ENCODE assay signal across 7 mouse cellular contexts in genomic region chr2:26380131-26380771, GRCm38 (mm10). TPM values are rescaled to one million over a fixed set of nuclear protein-coding genes. Genes with fewer than 3 reads are reported as not detected.
DNase-seq lines count a peak whose midpoint lies in the region; ATAC-seq and TF ChIP-seq lines count a peak whose summit lies in the region.

TSS of gene Snapc4 (minus strand) at chr2:26380653.

- under 1% methylated on average over 38 of the region's 38 CpGs for WGBS in intestine, embryonic 14.5 days
- under 1% methylated on average over 38 of the region's 38 CpGs for WGBS in midbrain, embryonic 11.5 days
- WGBS in small intestine, adult 2 months: under 1% methylated on average over 38 of the region's 38 CpGs

- H3K9me3 ChIP-seq in intestine, embryonic 14.5 days (ENCODE audit: control insufficient read depth, low read length): no peaks in the 10 kb centered on the region
- H3K9me3 ChIP-seq in midbrain, embryonic 11.5 days (ENCODE audit: control insufficient read depth, low read length): no peaks in the 10 kb centered on the region

- intact Hi-C loops in left cerebral cortex, postnatal 36 days (cut with DNase I): no loop called here

- H3K4me1 ChIP-seq in intestine, embryonic 14.5 days (replicated peaks; ENCODE audit: control insufficient read depth, insufficient read depth, low read length): peaks cover 4% of the 10 kb centered on the region; the same call in 1 of the 2 replicates
- peaks cover 5% of the 10 kb centered on the region for H3K4me1 ChIP-seq in midbrain, embryonic 11.5 days (ENCODE audit: control insufficient read depth, insufficient read depth, low read length)
- H3K4me1 ChIP-seq in small intestine, adult 2 months (ENCODE audit: control insufficient read depth, insufficient read depth, insufficient read length, low read length): peaks cover 3% of the 10 kb centered on the region; the same call in 1 of the 2 replicates

- no peak for TF ChIP-seq CTCF in small intestine, adult 2 months (IDR thresholded peaks at IDR 0.05; ENCODE audit: extremely low read depth, insufficient read length, insufficient replicate concordance, low read depth, low read length)

- H3K27ac ChIP-seq in intestine, embryonic 14.5 days (ENCODE audit: low read depth): 0 out of 2 replicates have a peak within 1 kb of the TSS, but pooled peaks have one; percentile 22
- no peak within 1 kb of the TSS for H3K27ac ChIP-seq in midbrain, embryonic 11.5 days (ENCODE audit: low read depth, low read length)
- peak within 1 kb of the TSS; percentile 7; the same call in 1 of the 2 replicates for H3K27ac ChIP-seq in small intestine, adult 2 months (ENCODE audit: insufficient read depth, low read depth, low read length)

- TF ChIP-seq POLR2A in small intestine, adult 2 months (IDR thresholded peaks at IDR 0.05; ENCODE audit: low read depth, low read length): no peak

- peaks cover 65% of the 10 kb centered on the region for H3K36me3 ChIP-seq in intestine, embryonic 14.5 days (ENCODE audit: control insufficient read depth, insufficient read depth, low read length)
- H3K36me3 ChIP-seq in midbrain, embryonic 11.5 days (ENCODE audit: control insufficient read depth, insufficient read depth, low read length): peaks cover 31% of the 10 kb centered on the region
- peaks cover 40% of the 10 kb centered on the region for H3K36me3 ChIP-seq in small intestine, adult 2 months (ENCODE audit: control insufficient read depth, insufficient read depth, low read length)

- H3K4me2 ChIP-seq in intestine, embryonic 14.5 days (ENCODE audit: low read length): peak within 1 kb of the TSS; percentile 86
- peak within 1 kb of the TSS; percentile 93 for H3K4me2 ChIP-seq in midbrain, embryonic 11.5 days

- peak within 1 kb of the TSS; percentile 76 for H3K9ac ChIP-seq in intestine, embryonic 14.5 days (ENCODE audit: low read length)
- H3K9ac ChIP-seq in midbrain, embryonic 11.5 days (ENCODE audit: low read length): peak within 1 kb of the TSS; percentile 75

- peak within 1 kb of the TSS; percentile 89 for H3K4me3 ChIP-seq in intestine, embryonic 14.5 days (ENCODE audit: low read depth, low read length)
- H3K4me3 ChIP-seq in midbrain, embryonic 11.5 days (ENCODE audit: low read depth, low read length): peak within 1 kb of the TSS; percentile 57
- peak within 1 kb of the TSS; percentile 98 for H3K4me3 ChIP-seq in small intestine, adult 2 months (ENCODE audit: low read depth, low read length)

- DNase-seq in adrenal gland, adult 2 months: peak; percentile 91
- peak; percentile 92 for DNase-seq in embryo, embryonic 10.5 days (ENCODE audit: low spot score)
- peak; percentile 73 for DNase-seq in gastrocnemius, postnatal 25 days
- DNase-seq in intestine, embryonic 14.5 days (ENCODE audit: low spot score): peak; percentile 88
- peak; percentile 81 to 84 for DNase-seq in left cerebral cortex, postnatal 36 days (ENCODE audit: low spot score in 2 of 2)
- DNase-seq in midbrain, embryonic 11.5 days (ENCODE audit: low spot score, missing footprints): peak; percentile 97

- H3K27me3 ChIP-seq in intestine, embryonic 14.5 days (replicated peaks; ENCODE audit: control insufficient read depth, insufficient read depth, low read length): no peaks in the 10 kb centered on the region
- H3K27me3 ChIP-seq in midbrain, embryonic 11.5 days (ENCODE audit: control insufficient read depth, insufficient read depth, low read length): no peaks in the 10 kb centered on the region
- H3K27me3 ChIP-seq in small intestine, adult 2 months (ENCODE audit: control insufficient read depth, insufficient read depth, low read length): no peaks in the 10 kb centered on the region

- peak; percentile 95 for ATAC-seq in intestine, embryonic 14.5 days (replicated peaks; ENCODE audit: low FRiP score, low TSS enrichment, low read depth)
- ATAC-seq in midbrain, embryonic 11.5 days (ENCODE audit: low FRiP score): peak; percentile 96

RNA-seq across cellular contexts. Expression of gene Snapc4, which starts in this region (rescaled TPM):
- 10 to 100 TPM; 19.1 to 23.3 TPM for total RNA-seq in adrenal gland, adult 2 months (2021)
- polyA plus RNA-seq in adrenal gland, adult 2 months (2012; rRNA removed): 42.8 and 55.3 TPM in 2 replicates
- total RNA-seq in gastrocnemius, postnatal 25 days (2021): 1 to 10 TPM; 5.7 to 5.9 TPM
- polyA plus RNA-seq in intestine, embryonic 14.5 days (2014; fragmentation: Nextera tagmentation; extraction: Ambion mirVana): 30.4 and 31.1 TPM in 2 replicates
- total RNA-seq in left cerebral cortex, postnatal 36 days (2021): 10 to 100 TPM; 54.0 to 71.0 TPM
- 22.3 and 22.5 TPM in 2 replicates for polyA plus RNA-seq in midbrain, embryonic 11.5 days (2014; fragmentation: Nextera tagmentation; extraction: Ambion mirVana)
- polyA plus RNA-seq in small intestine, adult 2 months (2012; rRNA removed): 14.0 and 20.4 TPM in 2 replicates
